22 mouse cellular contexts compared by ENCODE assay signal in genomic region chr9:43961431-43961830, GRCm38 (mm10).
DNase-seq lines count a peak whose midpoint lies in the region; ATAC-seq lines count a peak whose summit lies in the region.
"Had no signal": no experiment of that assay in that cellular context is flagged by ENCODE, and none has a peak within 500 bp of the region (broad histone marks: within the 10 kb centered on the region; RNA-seq: fewer than 3 reads in every experiment).

No protein-coding gene starts in this region.

- H3K9me3 ChIP-seq in hindbrain, embryonic 14.5 days (ENCODE audit: control insufficient read depth, low read length): no peaks in the 10 kb centered on the region
- H3K9me3 ChIP-seq in hindbrain, embryonic 11.5 days (ENCODE audit: control insufficient read depth, low read length): no peaks in the 10 kb centered on the region
- no peaks in the 10 kb centered on the region for H3K9me3 ChIP-seq in forebrain, embryonic 16.5 days (ENCODE audit: control insufficient read depth, low read length)
- no peaks in the 10 kb centered on the region for H3K9me3 ChIP-seq in liver, embryonic 11.5 days (ENCODE audit: control insufficient read depth, low read length)
- H3K9me3 ChIP-seq: embryonic facial prominence, embryonic 13.5 days; limb, embryonic 10.5 days; liver, embryonic 13.5 days; lung, embryonic 15.5 days had no signal

- DNase-seq in hindbrain, embryonic 14.5 days (ENCODE audit: low spot score): peak; percentile 42
- no peak for DNase-seq in hindbrain, embryonic 11.5 days (ENCODE audit: low spot score)
- peak; percentile 67 to 68 for DNase-seq in right cerebral cortex, postnatal 10 days (ENCODE audit: low spot score in 2 of 2)
- DNase-seq in right cerebral cortex, adult 18-20 months: no peak
- peak; percentile 31 for DNase-seq in retina, embryonic 14.5 days (ENCODE audit: low spot score)
- DNase-seq in liver, embryonic 11.5 days (ENCODE audit: low spot score): no peak
- DNase-seq in thymus, postnatal 4 days: no peak
- DNase-seq: adrenal gland, postnatal 14 days; B cell, adult 2 months; cerebellum, adult 8-10 months; gastrocnemius, adult 2 months; heart, adult 11 months; kidney, adult 2 months; kidney, postnatal 14 days; liver, embryonic 13.5 days; thymus, postnatal 25 days had no signal

- H3K27me3 ChIP-seq in hindbrain, embryonic 14.5 days (ENCODE audit: control insufficient read depth, insufficient read depth, low read length): no peaks in the 10 kb centered on the region
- no peaks in the 10 kb centered on the region for H3K27me3 ChIP-seq in hindbrain, embryonic 11.5 days (ENCODE audit: control insufficient read depth, insufficient read depth, low read length)
- peaks cover 10% of the 10 kb centered on the region; the same call in 1 of the 2 replicates for H3K27me3 ChIP-seq in forebrain, embryonic 16.5 days (replicated peaks; ENCODE audit: control insufficient read depth, insufficient read depth, low read length)
- H3K27me3 ChIP-seq in liver, embryonic 11.5 days (replicated peaks; ENCODE audit: control insufficient read depth, insufficient read depth, low read length): no peaks in the 10 kb centered on the region
- H3K27me3 ChIP-seq: liver, embryonic 13.5 days; lung, embryonic 15.5 days had no signal

- no peak overlapping the region for H3K9ac ChIP-seq in hindbrain, embryonic 14.5 days
- H3K9ac ChIP-seq in hindbrain, embryonic 11.5 days (ENCODE audit: low read depth, low read length): no peak overlapping the region
- H3K9ac ChIP-seq in forebrain, embryonic 16.5 days (replicated peaks; ENCODE audit: low read depth, low read length): no peak overlapping the region
- H3K9ac ChIP-seq in liver, embryonic 11.5 days (ENCODE audit: low read depth, low read length): no peak overlapping the region
- H3K9ac ChIP-seq: embryonic facial prominence, embryonic 13.5 days; liver, embryonic 13.5 days; lung, embryonic 15.5 days had no signal

- WGBS in hindbrain, embryonic 14.5 days: 27% methylated on average over 12 of the region's 12 CpGs
- WGBS in hindbrain, embryonic 11.5 days: 64% methylated on average over 12 of the region's 12 CpGs
- WGBS in forebrain, embryonic 16.5 days: 2% methylated on average over 12 of the region's 12 CpGs
- WGBS in liver, embryonic 11.5 days: 68% methylated on average over 12 of the region's 12 CpGs

- H3K4me3 ChIP-seq in hindbrain, embryonic 14.5 days (replicated peaks; ENCODE audit: low read length): no peak overlapping the region
- no peak overlapping the region for H3K4me3 ChIP-seq in hindbrain, embryonic 11.5 days (ENCODE audit: low read depth, low read length)
- H3K4me3 ChIP-seq in forebrain, embryonic 16.5 days (replicated peaks; ENCODE audit: low read length): no peak overlapping the region
- H3K4me3 ChIP-seq in liver, embryonic 11.5 days (ENCODE audit: low read depth, low read length): no peak overlapping the region
- H3K4me3 ChIP-seq: embryonic facial prominence, embryonic 13.5 days; gastrocnemius, adult 2 months; limb, embryonic 10.5 days; liver, embryonic 13.5 days; lung, embryonic 15.5 days had no signal

- no peaks in the 10 kb centered on the region for H3K36me3 ChIP-seq in hindbrain, embryonic 14.5 days (replicated peaks; ENCODE audit: control insufficient read depth, insufficient read depth)
- no peaks in the 10 kb centered on the region for H3K36me3 ChIP-seq in hindbrain, embryonic 11.5 days (ENCODE audit: control insufficient read depth, insufficient read depth, low read length)
- no peaks in the 10 kb centered on the region for H3K36me3 ChIP-seq in forebrain, embryonic 16.5 days (ENCODE audit: control insufficient read depth, insufficient read depth)
- no peaks in the 10 kb centered on the region for H3K36me3 ChIP-seq in liver, embryonic 11.5 days (ENCODE audit: control insufficient read depth, insufficient read depth, low read length)
- H3K36me3 ChIP-seq: embryonic facial prominence, embryonic 13.5 days; limb, embryonic 10.5 days; liver, embryonic 13.5 days; lung, embryonic 15.5 days had no signal

- peak; percentile 61 for ATAC-seq in hindbrain, embryonic 14.5 days (ENCODE audit: low FRiP score)
- no peak for ATAC-seq in hindbrain, embryonic 11.5 days (ENCODE audit: low FRiP score)
- ATAC-seq in forebrain, embryonic 16.5 days: peak; percentile 92
- no peak for ATAC-seq in liver, embryonic 11.5 days (replicated peaks; ENCODE audit: low FRiP score)
- ATAC-seq: activated CD4-positive, CD25-positive, alpha-beta regulatory T cell, adult 4 months; Patski had no signal

- peak overlapping the region; percentile 39; the same call in 1 of the 2 replicates for H3K27ac ChIP-seq in hindbrain, embryonic 14.5 days
- H3K27ac ChIP-seq in hindbrain, embryonic 11.5 days (ENCODE audit: low read depth, low read length): no peak overlapping the region
- H3K27ac ChIP-seq in forebrain, embryonic 16.5 days (ENCODE audit: low read length): peak overlapping the region; percentile 74
- no peak overlapping the region for H3K27ac ChIP-seq in liver, embryonic 11.5 days (ENCODE audit: low read depth, low read length)
- H3K27ac ChIP-seq: embryonic facial prominence, embryonic 13.5 days; gastrocnemius, adult 2 months; limb, embryonic 10.5 days; liver, embryonic 13.5 days; lung, embryonic 15.5 days had no signal

- no peak overlapping the region for H3K4me2 ChIP-seq in hindbrain, embryonic 14.5 days (replicated peaks)
- no peak overlapping the region for H3K4me2 ChIP-seq in hindbrain, embryonic 11.5 days (replicated peaks; ENCODE audit: low read depth, low read length)
- no peak overlapping the region for H3K4me2 ChIP-seq in forebrain, embryonic 16.5 days (ENCODE audit: low read length)
- H3K4me2 ChIP-seq in liver, embryonic 11.5 days: no peak overlapping the region
- H3K4me2 ChIP-seq: embryonic facial prominence, embryonic 13.5 days; liver, embryonic 13.5 days; lung, embryonic 15.5 days had no signal

- H3K4me1 ChIP-seq in hindbrain, embryonic 14.5 days (replicated peaks; ENCODE audit: control insufficient read depth, insufficient read depth, low read length): no peaks in the 10 kb centered on the region
- no peaks in the 10 kb centered on the region for H3K4me1 ChIP-seq in hindbrain, embryonic 11.5 days (replicated peaks; ENCODE audit: control insufficient read depth, insufficient read depth, low read length)
- peaks cover 15% of the 10 kb centered on the region for H3K4me1 ChIP-seq in forebrain, embryonic 16.5 days (replicated peaks; ENCODE audit: control insufficient read depth, insufficient read depth, low read length)
- no peaks in the 10 kb centered on the region for H3K4me1 ChIP-seq in liver, embryonic 11.5 days (replicated peaks; ENCODE audit: control insufficient read depth, insufficient read depth, low read length)
- H3K4me1 ChIP-seq: limb, embryonic 10.5 days; liver, embryonic 13.5 days; lung, embryonic 15.5 days had no signal

Comparison
In these comparisons a context has a peak if more than half of its experiments do, and no peak if none do; other contexts are left out.
1. ATAC-seq: peak in hindbrain, embryonic 14.5 days (single experiment) and forebrain, embryonic 16.5 days (single experiment); none in hindbrain, embryonic 11.5 days (single experiment) and liver, embryonic 11.5 days (single experiment).
2. DNase-seq: peak in hindbrain, embryonic 14.5 days (single experiment), right cerebral cortex, postnatal 10 days (2 of 2) and retina, embryonic 14.5 days (single experiment); none in hindbrain, embryonic 11.5 days (single experiment), right cerebral cortex, adult 18-20 months (single experiment), liver, embryonic 11.5 days (single experiment) and thymus, postnatal 4 days (single experiment).
3. H3K27ac ChIP-seq: peak in hindbrain, embryonic 14.5 days (single experiment) and forebrain, embryonic 16.5 days (single experiment); none in hindbrain, embryonic 11.5 days (single experiment) and liver, embryonic 11.5 days (single experiment).